Mouse (Mus musculus) limb, embryonic 12.5 days (tissue): ENCODE data around the gene Gjb1. TPM values are rescaled to one million over a fixed set of nuclear protein-coding genes. Genes with fewer than 3 reads are reported as not detected.
"Not testable (repeated sequence)": the region's sequence is repeated elsewhere in the genome, so short reads cannot be mapped to it uniquely, and the experiment has no call there.

Source experiments
- ATAC-seq: fragments of 200-750 bp; cut with Nextera tagmentation; 2 replicates; pipeline ENCODE4 v1.8.0; 2017; ENCODE audit warnings: low read depth, moderate TSS enrichment; ENCODE audit not compliant: insufficient number of reproducible peaks, insufficient read depth, low FRiP score, low TSS enrichment
- H3K27ac ChIP-seq: fragments of 300-500 bp; sonication (generic); 2 replicates; pipeline ENCODE4 v1.5.1; 2016; ENCODE audit warnings: mild to moderate bottlenecking, moderate library complexity
- H3K27me3 ChIP-seq: fragments of 300-500 bp; sonication (generic); 2 replicates; pipeline ENCODE4 v1.6.1; 2016; ENCODE audit warnings: mild to moderate bottlenecking, moderate library complexity
- H3K36me3 ChIP-seq: fragments of 300-500 bp; sonication (generic); 2 replicates; pipeline ENCODE4 v1.6.1; 2016; ENCODE audit warnings: mild to moderate bottlenecking, moderate library complexity
- H3K4me1 ChIP-seq: fragments of 300-500 bp; sonication (generic); replicated peaks from 2 replicates; pipeline ENCODE4 v1.6.1; 2016
- H3K4me2 ChIP-seq: fragments of 300-500 bp; sonication (generic); 2 replicates; pipeline ENCODE4 v1.6.1; 2016; ENCODE audit warnings: mild to moderate bottlenecking, moderate library complexity
- H3K4me3 ChIP-seq: fragments of 300-500 bp; sonication (generic); replicated peaks from 2 replicates; pipeline ENCODE4 v1.5.1; 2016; ENCODE audit warnings: mild to moderate bottlenecking
- H3K9ac ChIP-seq: fragments of 300-500 bp; sonication (generic); replicated peaks from 2 replicates; pipeline ENCODE4 v1.6.1; 2016; ENCODE audit warnings: mild to moderate bottlenecking, moderate library complexity
- H3K9me3 ChIP-seq: fragments of 300-500 bp; sonication (generic); 2 replicates; pipeline ENCODE4 v1.6.1; 2016; ENCODE audit warnings: mild to moderate bottlenecking, moderate library complexity
- WGBS: fragments of 180-500 bp; shearing (Covaris S2); methylation state at CpG from one replicate; pipeline ENCODE4 v1.1.7; 2016; 5-methylcytosine and 5-hydroxymethylcytosine counted together
- polyA plus RNA-seq: library from polyadenylated mRNA; unstranded; fragments of >200 nt; fragmentation: Nextera tagmentation; extraction: Ambion mirVana; gene quantifications from 2 replicates; pipeline ENCODE4 v1.2.1, GENCODE M21; 2016

Gjb1 gene
- polyA plus RNA-seq, result 0.14 TPM in 1 of 2 replicates, not detected in the other

- H3K27me3 ChIP-seq, result peaks cover 58% of the 10 kb centered on the region
- H3K9ac ChIP-seq, result no peak within 1 kb of the TSS
- no peak within 1 kb of the TSS for H3K27ac ChIP-seq
- no peaks in the 10 kb centered on the region for H3K9me3 ChIP-seq
- no peaks in the 10 kb centered on the region for H3K4me1 ChIP-seq
- H3K4me3 ChIP-seq, result no peak within 1 kb of the TSS
- WGBS, result 74% methylated on average over 7 of the region's 7 CpGs
- H3K4me2 ChIP-seq, result no peak within 1 kb of the TSS
- ATAC-seq, result no peak
- no peaks in the 10 kb centered on the region for H3K36me3 ChIP-seq
These were observed at the start of gene Gjb1 for GRCm38 (mm10) chrX:101376190-101376968. TSS of gene Gjb1 (plus strand) at chrX:101376378.

DNA sequence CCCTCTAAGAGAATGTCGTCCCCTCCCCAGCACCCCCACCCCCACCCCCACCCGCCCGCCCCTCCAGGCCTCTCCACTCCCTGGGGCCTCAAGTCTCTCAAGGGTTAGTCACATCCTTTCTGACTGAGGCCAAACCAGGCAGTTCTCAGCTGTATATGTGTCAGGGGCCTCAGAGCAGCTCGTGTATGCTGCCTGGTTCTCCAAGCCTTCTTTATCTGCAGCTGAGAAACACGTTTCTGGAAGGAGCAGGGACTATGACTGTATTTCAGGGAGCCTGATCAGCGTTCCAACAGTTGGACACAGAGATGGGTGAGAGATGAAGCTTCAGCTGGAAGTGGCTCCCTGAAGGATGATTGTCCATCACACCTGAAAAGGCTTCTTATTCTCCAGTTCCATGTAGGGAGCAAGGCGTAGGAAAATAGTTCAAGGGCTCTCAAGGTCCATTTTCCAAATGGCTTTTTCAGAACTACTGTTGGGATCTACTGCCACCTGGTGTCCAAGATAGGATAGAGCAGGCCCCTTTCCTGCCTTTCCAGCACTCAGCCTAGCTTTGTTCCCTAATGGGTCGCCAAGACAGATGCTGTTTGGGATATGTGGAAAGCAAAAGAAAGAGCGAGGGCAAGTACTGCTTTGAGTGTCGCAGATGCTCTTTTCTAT, 46.7 kb upstream of the Gjb1 start:
- WGBS, result 29% methylated on average over 10 of the region's 10 CpGs
- Histone ChIP-seq H3K9me3 (no peaks in the 10 kb centered on the region), H3K4me1 (no peaks in the 10 kb centered on the region), H3K27me3 (peaks cover 19% of the 10 kb centered on the region; the same call in 1 of the 2 replicates), H3K36me3 (no peaks in the 10 kb centered on the region), H3K4me2 (no peak overlapping the region), H3K9ac (no peak overlapping the region), H3K27ac (0 out of 2 replicates have a peak overlapping the region, but pooled peaks have one; percentile 35), H3K4me3 (no peak overlapping the region)
- ATAC-seq, result no peak

DNA sequence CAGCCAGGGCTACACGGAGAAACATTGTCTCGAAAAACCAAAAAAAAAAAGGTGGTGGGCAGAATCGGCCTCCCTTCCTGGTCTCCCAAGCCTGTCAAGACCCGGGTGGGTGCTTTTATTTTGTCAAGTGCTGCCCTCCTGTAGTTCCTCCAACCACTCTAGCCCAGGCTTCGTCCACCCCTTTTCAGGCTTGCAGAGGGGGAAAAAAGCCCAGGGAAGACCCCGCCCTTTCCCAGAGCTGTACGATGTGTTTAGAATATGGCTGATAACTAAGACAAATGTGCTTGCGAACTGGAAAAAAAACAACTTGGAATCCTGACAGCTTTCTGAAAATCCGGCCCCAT, 44.2 kb upstream of the Gjb1 start:
- no peaks in the 10 kb centered on the region for H3K4me1 ChIP-seq
- peak; percentile 44; the same call in 1 of the 2 replicates for ATAC-seq
- H3K4me3 ChIP-seq, result peak overlapping the region; percentile 37
- no peaks in the 10 kb centered on the region for H3K9me3 ChIP-seq
- H3K27me3 ChIP-seq, result peaks cover 15% of the 10 kb centered on the region
- WGBS, result 48% methylated on average over 9 of the region's 9 CpGs
- peak overlapping the region; percentile 85 for H3K27ac ChIP-seq
- H3K4me2 ChIP-seq, result peak overlapping the region; percentile 47
- H3K36me3 ChIP-seq, result no peaks in the 10 kb centered on the region
- 0 out of 2 replicates have a peak overlapping the region, but pooled peaks have one; percentile 23 for H3K9ac ChIP-seq

DNA sequence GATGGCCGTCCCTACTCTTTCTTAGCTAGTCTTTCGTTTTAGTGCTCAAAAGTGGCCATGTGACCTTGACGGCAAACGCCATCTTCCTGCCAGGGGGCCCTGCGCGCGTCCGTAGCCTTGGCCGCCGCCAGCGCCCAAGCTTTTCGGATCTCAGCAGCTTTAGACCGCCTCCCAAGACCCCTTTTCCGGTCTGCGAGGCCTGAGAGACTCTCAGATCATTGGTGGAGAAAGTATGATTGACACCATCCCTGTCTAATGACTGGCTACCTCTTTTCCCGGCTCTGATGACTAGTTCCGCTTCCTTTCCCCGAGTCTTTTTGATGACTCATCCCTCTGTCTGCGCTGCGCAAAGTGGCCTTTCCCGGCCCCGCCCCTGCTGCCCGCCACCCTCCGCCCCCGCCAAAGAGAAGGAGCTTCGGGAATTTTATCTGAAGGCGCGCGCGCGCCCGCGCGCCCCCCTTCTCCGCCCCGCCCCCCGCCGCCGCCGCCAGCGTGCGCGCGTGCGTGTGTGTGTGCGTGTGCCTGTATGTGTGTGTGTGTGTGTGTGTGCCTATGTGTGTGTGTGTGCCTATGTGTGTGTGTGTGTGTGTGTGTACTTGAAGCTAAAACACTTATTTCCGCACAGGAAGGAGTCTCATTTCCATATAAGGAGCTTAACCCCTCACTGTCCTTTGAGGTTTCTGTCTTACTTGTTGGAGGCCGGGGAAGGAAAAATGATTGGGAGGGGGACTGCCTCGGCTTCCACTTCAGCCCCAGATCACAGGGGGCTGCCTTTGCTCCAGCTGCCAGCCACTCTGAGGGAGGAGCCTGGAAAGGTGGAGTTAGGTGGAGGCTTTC, 43.6 kb upstream of the Gjb1 start:
- Histone ChIP-seq H3K4me3 (peak overlapping the region; percentile 37), H3K4me1 (no peaks in the 10 kb centered on the region), H3K4me2 (peak overlapping the region; percentile 49), H3K9ac (peak overlapping the region; percentile 40), H3K27me3 (peaks cover 15% of the 10 kb centered on the region), H3K36me3 (no peaks in the 10 kb centered on the region), H3K9me3 (no peaks in the 10 kb centered on the region), H3K27ac (peak overlapping the region; percentile 85)
- ATAC-seq, result peak; percentile 96
- 11% methylated on average over 30 of the region's 49 CpGs for WGBS

- H3K4me3 ChIP-seq, result no peak overlapping the region
- no peaks in the 10 kb centered on the region for H3K36me3 ChIP-seq
- peaks cover 20% of the 10 kb centered on the region for H3K27me3 ChIP-seq
- H3K27ac ChIP-seq, result no peak overlapping the region
- no peak overlapping the region for H3K9ac ChIP-seq
- no peaks in the 10 kb centered on the region for H3K9me3 ChIP-seq
- H3K4me1 ChIP-seq, result no peaks in the 10 kb centered on the region
- WGBS, result 80% methylated on average over 5 of the region's 5 CpGs
- ATAC-seq, result no peak
- H3K4me2 ChIP-seq, result no peak overlapping the region
These were observed 41.6 kb upstream of the Gjb1 start for GRCm38 (mm10) chrX:101334606-101335005.

GRCm38 (mm10) chrX:101338666-101339065, 37.5 kb upstream of the Gjb1 start:
- Histone ChIP-seq H3K4me1 (no peaks in the 10 kb centered on the region), H3K9ac (no peak overlapping the region), H3K27ac (no peak overlapping the region), H3K27me3 (peaks cover 11% of the 10 kb centered on the region; the same call in 1 of the 2 replicates), H3K9me3 (no peaks in the 10 kb centered on the region), H3K4me2 (no peak overlapping the region), H3K36me3 (no peaks in the 10 kb centered on the region), H3K4me3 (no peak overlapping the region)
- WGBS, result 56% methylated on average over 4 of the region's 4 CpGs
- ATAC-seq, result no peak

DNA sequence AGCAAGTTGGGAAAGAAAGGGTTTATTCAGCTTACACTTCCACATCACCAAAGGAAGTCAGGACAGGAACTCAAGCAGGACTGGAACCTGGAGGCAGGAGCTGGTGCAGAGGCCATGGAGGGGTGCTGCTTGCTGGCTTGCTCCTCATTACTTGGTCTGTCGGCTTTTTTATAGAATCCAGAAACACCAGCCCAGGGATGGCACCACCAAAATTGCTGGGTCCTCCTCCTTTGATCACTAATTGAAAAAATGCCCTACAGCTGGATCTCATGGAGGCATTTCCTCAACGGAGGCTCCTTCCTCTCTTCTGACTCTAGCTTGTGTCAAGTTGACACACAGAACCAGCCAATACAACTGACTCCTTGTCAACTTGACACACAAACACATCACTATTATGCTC, 33.3 kb upstream of the Gjb1 start:
- WGBS, result 9% methylated on average over 2 of the region's 2 CpGs
- peaks cover 16% of the 10 kb centered on the region for H3K27me3 ChIP-seq
- H3K9ac ChIP-seq, H3K4me3 ChIP-seq, H3K36me3 ChIP-seq, H3K9me3 ChIP-seq, H3K4me1 ChIP-seq, H3K27ac ChIP-seq, H3K4me2 ChIP-seq, ATAC-seq: not testable (repeated sequence)

GRCm38 (mm10) chrX:101345456-101345855, 30.7 kb upstream of the Gjb1 start:
- ATAC-seq, result no peak
- Histone ChIP-seq H3K4me1 (no peaks in the 10 kb centered on the region), H3K36me3 (no peaks in the 10 kb centered on the region), H3K4me3 (no peak overlapping the region), H3K9me3 (no peaks in the 10 kb centered on the region), H3K27me3 (peaks cover 8% of the 10 kb centered on the region; the same call in 1 of the 2 replicates), H3K9ac (no peak overlapping the region), H3K27ac (no peak overlapping the region), H3K4me2 (no peak overlapping the region)
- 85% methylated on average over 2 of the region's 2 CpGs for WGBS

- ATAC-seq, result no peak
- H3K36me3 ChIP-seq, result no peaks in the 10 kb centered on the region
- H3K4me1 ChIP-seq, result no peaks in the 10 kb centered on the region
- H3K4me3 ChIP-seq, result no peak overlapping the region
- H3K9me3 ChIP-seq, result no peaks in the 10 kb centered on the region
- peaks cover 8% of the 10 kb centered on the region; the same call in 1 of the 2 replicates for H3K27me3 ChIP-seq
- no peak overlapping the region for H3K4me2 ChIP-seq
- H3K27ac ChIP-seq, result no peak overlapping the region
- no peak overlapping the region for H3K9ac ChIP-seq
- 60% methylated on average over 4 of the region's 4 CpGs for WGBS
These were observed 29.7 kb upstream of the Gjb1 start for GRCm38 (mm10) chrX:101346475-101346874.

DNA sequence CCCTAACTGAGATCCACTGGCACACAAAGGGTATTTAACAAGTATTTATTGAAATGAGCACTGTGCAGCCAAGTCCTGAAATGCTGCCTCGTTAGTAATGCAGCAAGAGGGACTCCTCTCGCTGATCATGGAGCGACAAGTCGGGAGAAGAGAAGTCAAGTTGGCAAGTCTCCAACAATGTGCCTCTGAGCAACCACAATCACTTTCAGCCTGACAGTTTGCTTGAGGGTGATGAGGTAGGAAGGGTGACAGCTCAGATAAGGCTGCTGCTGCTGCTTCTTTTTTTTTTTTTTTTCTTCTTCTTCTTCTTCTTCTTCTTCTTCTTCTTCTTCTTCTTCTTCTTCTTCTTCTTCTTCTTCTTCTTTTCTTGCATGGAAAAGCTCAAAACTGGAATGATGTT, 25.0 kb upstream of the Gjb1 start:
- Histone ChIP-seq H3K4me3 (no peak overlapping the region), H3K9me3 (no peaks in the 10 kb centered on the region), H3K9ac (no peak overlapping the region), H3K27me3 (peaks cover 13% of the 10 kb centered on the region), H3K27ac (no peak overlapping the region), H3K36me3 (no peaks in the 10 kb centered on the region), H3K4me2 (no peak overlapping the region), H3K4me1 (no peaks in the 10 kb centered on the region)
- no peak for ATAC-seq
- WGBS, result 74% methylated on average over 4 of the region's 4 CpGs

GRCm38 (mm10) chrX:101358902-101359301, 17.3 kb upstream of the Gjb1 start:
- 65% methylated on average over 4 of the region's 4 CpGs for WGBS
- not testable (repeated sequence) for H3K9me3 ChIP-seq, H3K4me2 ChIP-seq, H3K27ac ChIP-seq, H3K36me3 ChIP-seq, H3K27me3 ChIP-seq, ATAC-seq, H3K9ac ChIP-seq, H3K4me3 ChIP-seq, H3K4me1 ChIP-seq
